Mouse (Mus musculus) hindbrain, embryonic 16.5 days (tissue): Measurements from ENCODE around the gene Olfr1130. TPM values are rescaled to one million over a fixed set of nuclear protein-coding genes. Genes with fewer than 3 reads are reported as not detected.
"Not testable (repeated sequence)": the region's sequence is repeated elsewhere in the genome, so short reads cannot be mapped to it uniquely, and the experiment has no call there.

Experiments used
- ATAC-seq: fragments of 200-750 bp; cut with Nextera tagmentation; 2 replicates; pipeline ENCODE4 v1.8.0; 2017; ENCODE audit warnings: moderate TSS enrichment, moderate library complexity
- H3K27ac ChIP-seq: fragments of 300-500 bp; sonication (generic); 2 replicates; pipeline ENCODE4 v1.5.1; 2014; ENCODE audit warnings: low read depth, mild to moderate bottlenecking, control low read depth, low read length, moderate library complexity
- H3K27me3 ChIP-seq: fragments of 300-500 bp; sonication (generic); replicated peaks from 2 replicates; pipeline ENCODE4 v1.6.1; 2014; ENCODE audit warnings: low read length; ENCODE audit not compliant: control insufficient read depth, insufficient read depth
- H3K36me3 ChIP-seq: fragments of 300-500 bp; sonication (generic); 2 replicates; pipeline ENCODE4 v1.6.1; 2014; ENCODE audit warnings: mild to moderate bottlenecking, low read length, moderate library complexity, mixed read lengths; ENCODE audit not compliant: control insufficient read depth, insufficient read depth
- H3K4me1 ChIP-seq: fragments of 300-500 bp; sonication (generic); 2 replicates; pipeline ENCODE4 v1.6.1; 2014; ENCODE audit warnings: low read depth, low read length; ENCODE audit not compliant: control insufficient read depth, insufficient read depth
- H3K4me2 ChIP-seq: fragments of 300-500 bp; sonication (generic); 2 replicates; pipeline ENCODE4 v1.6.1; 2014; ENCODE audit warnings: mild to moderate bottlenecking, low read length, control low read depth, moderate library complexity
- H3K4me3 ChIP-seq: fragments of 300-500 bp; sonication (generic); 2 replicates; pipeline ENCODE4 v1.5.1; 2014; ENCODE audit warnings: mild to moderate bottlenecking, low read length, control low read depth, moderate library complexity
- H3K9ac ChIP-seq: fragments of 300-500 bp; sonication (generic); 2 replicates; pipeline ENCODE4 v1.6.1; 2014; ENCODE audit warnings: low read depth, mild to moderate bottlenecking, control low read depth, low read length, moderate library complexity
- H3K9me3 ChIP-seq: fragments of 300-500 bp; sonication (generic); 2 replicates; pipeline ENCODE4 v1.6.1; 2014; ENCODE audit warnings: mild to moderate bottlenecking, low read length, moderate library complexity; ENCODE audit not compliant: control insufficient read depth
- WGBS: fragments of 180-500 bp; shearing (Covaris S2); extraction: QIAGEN DNeasy Blood & Tissue Kit; methylation state at CpG from one replicate; pipeline ENCODE4 v1.1.7; 2014; 5-methylcytosine and 5-hydroxymethylcytosine counted together
- polyA plus RNA-seq: library from polyadenylated mRNA; unstranded; fragments of >200 nt; fragmentation: Nextera tagmentation; extraction: Ambion mirVana; gene quantifications from 2 replicates; pipeline ENCODE4 v1.2.1, GENCODE M21; 2015

The Olfr1130 gene
- polyA plus RNA-seq: not detected in 2 replicates

DNA sequence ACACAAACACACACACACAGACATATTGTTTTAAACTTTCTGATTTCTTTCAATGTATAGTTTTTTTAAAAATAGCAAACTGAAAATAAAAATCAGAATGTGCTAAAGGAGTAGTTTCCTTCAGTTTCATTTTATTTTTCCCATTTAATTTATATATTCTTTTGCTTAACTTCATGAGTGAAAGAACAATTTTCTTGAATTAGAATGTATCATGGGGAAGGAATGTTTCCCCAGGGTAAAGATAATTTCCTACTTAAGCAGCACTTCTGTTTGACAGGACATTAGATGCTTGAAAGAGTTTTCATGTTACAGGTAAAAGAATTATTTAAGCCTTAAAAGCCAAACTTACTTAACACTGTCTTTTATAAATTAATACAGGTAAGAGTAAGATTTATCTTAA lies at the start of gene Olfr1130:
Gene Olfr1130, plus strand, starts transcription at position 301 of the 400 bp plus-strand sequence.
- H3K9ac ChIP-seq, H3K27ac ChIP-seq, H3K4me3 ChIP-seq, H3K9me3 ChIP-seq, H3K4me2 ChIP-seq, ATAC-seq, H3K4me1 ChIP-seq, H3K27me3 ChIP-seq, H3K36me3 ChIP-seq: not testable (repeated sequence)

DNA sequence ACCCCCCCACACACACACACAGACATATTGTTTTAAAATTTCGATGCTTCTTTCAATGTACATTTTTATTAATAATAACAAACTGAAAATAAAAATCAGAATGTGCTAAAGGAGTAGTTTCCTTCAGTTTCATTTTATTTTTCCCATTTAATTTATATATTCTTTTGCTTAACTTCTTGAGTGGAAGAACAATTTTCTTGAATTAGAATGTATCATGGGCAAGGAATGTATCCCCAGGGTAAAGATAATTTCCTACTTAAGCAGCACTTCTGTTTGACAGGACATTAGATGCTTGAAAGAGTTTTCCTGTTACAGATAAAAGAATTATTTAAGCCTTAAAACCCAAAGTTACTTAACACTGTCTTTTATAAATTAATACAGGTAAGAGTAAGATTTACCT lies 32.4 kb upstream of the Olfr1130 start, which contains the start of gene Olfr1129:
Gene Olfr1129, plus strand, starts transcription at position 301 of the 400 bp plus-strand sequence.
- not testable (repeated sequence) for H3K27ac ChIP-seq, H3K36me3 ChIP-seq, ATAC-seq, H3K9me3 ChIP-seq, H3K4me2 ChIP-seq, H3K4me3 ChIP-seq, H3K27me3 ChIP-seq, H3K9ac ChIP-seq, H3K4me1 ChIP-seq
- 84% methylated on average over 1 of the region's 1 CpGs for WGBS

- Histone ChIP-seq H3K27me3 (no peaks in the 10 kb centered on the region), H3K9me3 (no peaks in the 10 kb centered on the region), H3K4me1 (no peaks in the 10 kb centered on the region), H3K4me2 (no peak within 1 kb of the TSS), H3K27ac (no peak within 1 kb of the TSS), H3K9ac (no peak within 1 kb of the TSS), H3K36me3 (no peaks in the 10 kb centered on the region), H3K4me3 (no peak within 1 kb of the TSS)
- no peak for ATAC-seq
- WGBS: 72% methylated on average over 3 of the region's 3 CpGs
Observed at GRCm38 (mm10) chr2:87626804-87627203, 20.8 kb downstream of the Olfr1130 start, which contains the start of gene Olfr1131. Gene Olfr1131, plus strand, starts transcription at chr2:87627104.

GRCm38 (mm10) chr2:87637435-87637834 lies 31.4 kb downstream of the Olfr1130 start, which contains the start of gene Olfr1132:
Gene Olfr1132, minus strand, starts transcription at chr2:87637535.
- Histone ChIP-seq H3K4me3 (no peak within 1 kb of the TSS), H3K27ac (no peak within 1 kb of the TSS), H3K4me2 (no peak within 1 kb of the TSS), H3K9me3 (no peaks in the 10 kb centered on the region), H3K9ac (no peak within 1 kb of the TSS), H3K4me1 (no peaks in the 10 kb centered on the region), H3K36me3 (no peaks in the 10 kb centered on the region), H3K27me3 (no peaks in the 10 kb centered on the region)
- no peak for ATAC-seq

- Histone ChIP-seq H3K27ac (no peak overlapping the region), H3K4me1 (no peaks in the 10 kb centered on the region)
- no peak for ATAC-seq
Observed at GRCm38 (mm10) chr2:87642441-87642840, 36.4 kb downstream of the Olfr1130 start.

DNA sequence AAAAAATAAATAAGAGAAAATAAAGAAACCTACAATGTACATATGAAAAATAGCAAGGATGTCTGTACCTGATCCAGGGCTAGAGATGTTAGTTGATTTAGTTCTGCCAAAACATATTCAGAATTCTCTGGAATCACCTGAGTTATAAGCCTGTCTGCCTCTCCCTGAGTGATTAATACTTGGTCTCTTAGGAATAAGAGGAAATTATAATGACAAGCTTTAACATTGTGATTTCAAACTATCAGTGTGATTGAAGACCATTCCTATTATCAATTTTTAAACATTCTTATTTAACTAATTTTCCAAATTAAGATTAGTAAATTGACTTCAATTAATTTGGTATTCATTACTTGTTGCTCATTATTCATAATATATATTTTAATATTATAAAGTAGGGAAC lies 41.3 kb downstream of the Olfr1130 start, which contains the start of gene Olfr1133:
Gene Olfr1133, minus strand, starts transcription at position 101 of the 400 bp plus-strand sequence.
- Histone ChIP-seq H3K27ac (no peak within 1 kb of the TSS), H3K36me3 (no peaks in the 10 kb centered on the region), H3K9ac (no peak within 1 kb of the TSS), H3K4me1 (no peaks in the 10 kb centered on the region), H3K9me3 (no peaks in the 10 kb centered on the region), H3K27me3 (no peaks in the 10 kb centered on the region), H3K4me3 (no peak within 1 kb of the TSS), H3K4me2 (no peak within 1 kb of the TSS)
- no peak for ATAC-seq

More at GRCm38 (mm10) chr2:87642441-87642840, 36.4 kb downstream of the Olfr1130 start:
- no peaks in the 10 kb centered on the region for H3K36me3 ChIP-seq
- no peaks in the 10 kb centered on the region for H3K27me3 ChIP-seq
- H3K4me3 ChIP-seq: no peak overlapping the region
- H3K9me3 ChIP-seq: no peaks in the 10 kb centered on the region
- no peak overlapping the region for H3K4me2 ChIP-seq
- H3K9ac ChIP-seq: no peak overlapping the region

GRCm38 (mm10) chr2:87658360-87658759 lies 52.3 kb downstream of the Olfr1130 start, which contains the start of gene Olfr1134:
Gene Olfr1134, minus strand, starts transcription at chr2:87658460.
- no peak for ATAC-seq
- H3K9ac ChIP-seq: no peak within 1 kb of the TSS
- WGBS: 85% methylated on average over 2 of the region's 2 CpGs

More at GRCm38 (mm10) chr2:87658360-87658759, 52.3 kb downstream of the Olfr1130 start, which contains the start of gene Olfr1134:
- Histone ChIP-seq H3K9me3 (no peaks in the 10 kb centered on the region), H3K4me2 (no peak within 1 kb of the TSS), H3K4me1 (no peaks in the 10 kb centered on the region), H3K27ac (no peak within 1 kb of the TSS), H3K4me3 (no peak within 1 kb of the TSS), H3K36me3 (no peaks in the 10 kb centered on the region), H3K27me3 (no peaks in the 10 kb centered on the region)

Other genes with a start within 250 kb of the Olfr1130 start
- gene Olfr1121, start 236.3 kb upstream of the Olfr1130 start, polyA plus RNA-seq: not detected in 2 replicates
- gene Olfr1122, start 220.4 kb upstream of the Olfr1130 start, polyA plus RNA-seq: not detected in 2 replicates
- not detected in 2 replicates for gene Olfr1123, start 189.6 kb upstream of the Olfr1130 start, polyA plus RNA-seq
- not detected in 2 replicates for gene Olfr1124, start 175.9 kb upstream of the Olfr1130 start, polyA plus RNA-seq
- gene Olfr1126, start 152.2 kb upstream of the Olfr1130 start, polyA plus RNA-seq: not detected in 2 replicates
- not detected in 2 replicates for gene Pramel7, start 109.1 kb upstream of the Olfr1130 start, polyA plus RNA-seq
- gene Pramel6, start 99.6 kb upstream of the Olfr1130 start, polyA plus RNA-seq: not detected in 2 replicates
- not detected in 2 replicates for gene Olfr153, start 74.4 kb upstream of the Olfr1130 start, polyA plus RNA-seq
- gene Olfr1128, start 60.7 kb upstream of the Olfr1130 start, polyA plus RNA-seq: not detected in 2 replicates
- gene Olfr1129, start 32.3 kb upstream of the Olfr1130 start, polyA plus RNA-seq: not detected in 2 replicates
- not detected in 2 replicates for gene Olfr1131, start 20.9 kb downstream of the Olfr1130 start, polyA plus RNA-seq
- not detected in 2 replicates for gene Olfr1132, start 31.3 kb downstream of the Olfr1130 start, polyA plus RNA-seq
- not detected in 2 replicates for gene Olfr1133, start 41.2 kb downstream of the Olfr1130 start, polyA plus RNA-seq
- gene Olfr1134, start 52.2 kb downstream of the Olfr1130 start, polyA plus RNA-seq: not detected in 2 replicates
- not detected in 2 replicates for gene Olfr1135, start 67.5 kb downstream of the Olfr1130 start, polyA plus RNA-seq
- not detected in 2 replicates for gene Olfr1136, start 87.7 kb downstream of the Olfr1130 start, polyA plus RNA-seq
- gene Olfr1137, start 107.0 kb downstream of the Olfr1130 start, polyA plus RNA-seq: not detected in 2 replicates
- gene Olfr1138, start 133.8 kb downstream of the Olfr1130 start, polyA plus RNA-seq: not detected in 2 replicates
- not detected in 2 replicates for gene Olfr1140, start 137.5 kb downstream of the Olfr1130 start, polyA plus RNA-seq
- gene Olfr1141, start 147.8 kb downstream of the Olfr1130 start, polyA plus RNA-seq: not detected in 2 replicates
- gene Olfr152, start 173.3 kb downstream of the Olfr1130 start, polyA plus RNA-seq: not detected in 2 replicates
- gene Olfr1143, start 194.4 kb downstream of the Olfr1130 start, polyA plus RNA-seq: not detected in 2 replicates
- not detected in 2 replicates for gene Olfr1145, start 203.6 kb downstream of the Olfr1130 start, polyA plus RNA-seq
- gene Olfr1148, start 224.3 kb downstream of the Olfr1130 start, polyA plus RNA-seq: not detected in 2 replicates
- gene Olfr1150-ps1, start 237.8 kb downstream of the Olfr1130 start, polyA plus RNA-seq: not detected in 2 replicates
- not detected in 2 replicates for gene Olfr1151, start 249.7 kb downstream of the Olfr1130 start, polyA plus RNA-seq